In the genomic region with DNA sequence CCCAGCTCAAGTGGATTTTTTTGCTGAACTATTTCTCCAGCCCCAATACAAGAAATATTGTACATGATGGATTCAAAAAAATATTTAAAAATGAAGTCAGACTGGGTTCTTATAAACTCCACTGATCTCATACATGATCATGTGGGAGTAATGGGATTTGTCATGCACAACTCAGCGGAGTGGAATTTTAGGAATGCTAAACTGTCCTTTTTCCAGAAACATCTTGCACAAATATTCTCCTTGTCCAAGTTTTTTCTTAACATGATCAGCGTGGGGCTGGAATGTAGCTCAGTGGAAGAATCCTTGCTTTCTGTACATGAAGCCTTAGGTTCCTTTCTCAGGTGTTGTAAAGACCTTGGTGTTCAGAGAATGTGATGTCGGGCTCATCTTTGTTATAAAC, we compare ENCODE assay signal across 27 mouse cellular contexts. TPM values are rescaled to one million over a fixed set of nuclear protein-coding genes. Genes with fewer than 3 reads are reported as not detected.
DNase-seq lines count a peak whose midpoint lies in the region; ATAC-seq and TF ChIP-seq lines count a peak whose summit lies in the region.
"Had no signal": no experiment of that assay in that cellular context is flagged by ENCODE, and none has a peak within 500 bp of the region (broad histone marks: within the 10 kb centered on the region; RNA-seq: fewer than 3 reads in every experiment).

No protein-coding gene starts in this region.

- H3K4me3 ChIP-seq in gastrocnemius, adult 2 months: no peak overlapping the region
- no peak overlapping the region for H3K4me3 ChIP-seq in lung, adult 2 months (replicated peaks; ENCODE audit: extremely low read depth, low read depth, low read length)
- H3K4me3 ChIP-seq in forebrain, embryonic 15.5 days: no peak overlapping the region
- H3K4me3 ChIP-seq: heart, embryonic 10.5 days; limb, embryonic 12.5 days; myocyte; neural tube, embryonic 13.5 days; stomach, embryonic 15.5 days had no signal

- no peaks in the 10 kb centered on the region for H3K36me3 ChIP-seq in forebrain, embryonic 15.5 days
- H3K36me3 ChIP-seq: G1E; heart, embryonic 10.5 days; limb, embryonic 12.5 days; neural tube, embryonic 13.5 days; stomach, embryonic 15.5 days had no signal

- no peaks in the 10 kb centered on the region for H3K27me3 ChIP-seq in forebrain, embryonic 15.5 days
- H3K27me3 ChIP-seq: CH12.LX; limb, embryonic 12.5 days; neural tube, embryonic 13.5 days; stomach, embryonic 15.5 days had no signal

- ATAC-seq in granulocyte monocyte progenitor cell, adult 5-6 weeks (replicated peaks; ENCODE audit: poor library complexity, severe bottlenecking): no peak
- no peak for ATAC-seq in forebrain, embryonic 15.5 days (replicated peaks)
- ATAC-seq: midbrain, embryonic 16.5 days had no signal

- no peak for TF ChIP-seq CTCF in gastrocnemius, adult 2 months (IDR thresholded peaks at IDR 0.05)
- no peak for TF ChIP-seq CTCF in lung, adult 2 months (IDR thresholded peaks at IDR 0.05; ENCODE audit: insufficient read depth, low read length)

- H3K4me1 ChIP-seq in lung, adult 2 months (ENCODE audit: control insufficient read depth, insufficient read depth, low read length): peaks cover 8% of the 10 kb centered on the region
- peaks cover 14% of the 10 kb centered on the region for H3K4me1 ChIP-seq in forebrain, embryonic 15.5 days

- H3K9ac ChIP-seq in forebrain, embryonic 15.5 days (replicated peaks): no peak overlapping the region
- H3K9ac ChIP-seq: hindbrain, embryonic 14.5 days; limb, embryonic 12.5 days; liver, embryonic 14.5 days; neural tube, embryonic 13.5 days; stomach, embryonic 15.5 days had no signal

- H3K27ac ChIP-seq in gastrocnemius, adult 2 months: peak overlapping the region; percentile 90; the same call in 1 of the 2 replicates
- no peak overlapping the region for H3K27ac ChIP-seq in forebrain, embryonic 15.5 days (replicated peaks)
- H3K27ac ChIP-seq: heart, embryonic 10.5 days; hindbrain, embryonic 14.5 days; limb, embryonic 12.5 days; liver, embryonic 14.5 days; neural tube, embryonic 13.5 days; stomach, embryonic 15.5 days had no signal

- no peaks in the 10 kb centered on the region for H3K9me3 ChIP-seq in forebrain, embryonic 15.5 days
- H3K9me3 ChIP-seq: G1E; heart, embryonic 10.5 days; limb, embryonic 12.5 days; neural tube, embryonic 13.5 days; stomach, embryonic 15.5 days had no signal

- WGBS in lung, adult 2 months: 70% methylated on average over 3 of the region's 3 CpGs
- 87% methylated on average over 3 of the region's 3 CpGs for WGBS in forebrain, embryonic 15.5 days

- no peak overlapping the region for H3K4me2 ChIP-seq in forebrain, embryonic 15.5 days (replicated peaks)
- H3K4me2 ChIP-seq: hindbrain, embryonic 14.5 days; limb, embryonic 12.5 days; neural tube, embryonic 13.5 days; stomach, embryonic 15.5 days had no signal

- DNase-seq in gastrocnemius, adult 2 months: no peak
- no peak for DNase-seq in gastrocnemius, adult 8-10 months (ENCODE audit: low spot score in 2 of 2)
- DNase-seq in lung, postnatal 10 days: peak; percentile 11
- no peak for DNase-seq in lung, adult 2 months
- peak; percentile 19 for DNase-seq in brain, adult 2 months (ENCODE audit: low read depth, low spot score)
- DNase-seq in thymus, postnatal 36 days: no peak
- DNase-seq: adrenal gland, postnatal 25 days; cerebellum, adult 11 months; cerebellum, adult 9-11 months; heart, postnatal 4 days; kidney, adult 8-10 months; kidney, postnatal 14 days; layer of hippocampus, postnatal 36 days; retina, postnatal 1 day; thymus, postnatal 25 days had no signal

- TF ChIP-seq POLR2A in lung, adult 2 months (IDR thresholded peaks at IDR 0.05; ENCODE audit: borderline replicate concordance, extremely low read depth, low read depth, low read length): no peak

- intact Hi-C loops in gastrocnemius, adult 2 months (cut with DNase I): no loop called here

RNA-seq across cellular contexts. Expression of gene Lims1, which starts 2.4 kb away (rescaled TPM):
- 10 to 100 TPM; 36.1 to 54.7 TPM for total RNA-seq in gastrocnemius, adult 2 months (2021)
- 10 to 100 TPM; 38.1 to 48.6 (median 44.4) TPM for total RNA-seq in gastrocnemius, adult 8-10 months (2022)
- polyA plus RNA-seq in lung, adult 2 months (2012; rRNA removed): 25.2 and 44.0 TPM in 2 replicates
- total RNA-seq in granulocyte monocyte progenitor cell, adult 5-6 weeks (2014; fragmentation: Nextera tagmentation): 61.1 and 85.1 TPM in 2 replicates
- 72.9 and 90.6 TPM in 2 replicates for total RNA-seq in granulocyte monocyte progenitor cell, adult 5-6 weeks (2017)
- polyA plus RNA-seq in forebrain, embryonic 15.5 days (2015; fragmentation: Nextera tagmentation; extraction: Ambion mirVana): 65.3 and 70.1 TPM in 2 replicates

Comparison
In these comparisons a context has a peak if more than half of its experiments do, and no peak if none do; other contexts are left out.
1. DNase-seq: peak in lung, postnatal 10 days (single experiment) and brain, adult 2 months (single experiment); none in gastrocnemius, adult 2 months (single experiment), gastrocnemius, adult 8-10 months (0 of 2), lung, adult 2 months (single experiment) and thymus, postnatal 36 days (0 of 2).